Mouse (Mus musculus) MEL (cell line): Measurements from ENCODE around the gene Pcnx3. TPM values are rescaled to one million over a fixed set of nuclear protein-coding genes. Genes with fewer than 3 reads are reported as not detected.
A peak's percentile ranks its signal among the peaks of the same experiment; 100 is the strongest.

Experiments
- DNase-seq: peaks from one replicate; pipeline ENCODE4 v3.0.0; 2011; ENCODE audit warnings: low read depth, low spot score
- H3K27ac ChIP-seq: 2 replicates; pipeline ENCODE4 v1.5.1; 2012; ENCODE audit warnings: low read depth, mild to moderate bottlenecking, control low read depth, low read length, moderate library complexity; ENCODE audit not compliant: control insufficient read depth
- H3K27me3 ChIP-seq, 2 experiments: fragments of 150-350 bp in 1 of 2; sonication (generic) in 1 of 2; 2 replicates each; pipeline ENCODE4 v1.6.1; 2012; ENCODE audit warnings: low read length in 2 of 2, mild to moderate bottlenecking in 2 of 2, improper control_type of control experiment in 1 of 2, moderate library complexity in 1 of 2; ENCODE audit not compliant: insufficient read depth in 2 of 2, control insufficient read depth in 1 of 2
- H3K36me3 ChIP-seq, 2 experiments: 2 replicates each; pipeline ENCODE4 v1.6.1; 2012 to 2014; ENCODE audit warnings: low read length in 2 of 2, improper control_type of control experiment in 1 of 2, inconsistent platforms in 1 of 2, mild to moderate bottlenecking in 1 of 2; ENCODE audit not compliant: insufficient read depth in 2 of 2, control insufficient read depth in 1 of 2
- H3K4me1 ChIP-seq, 2 experiments: fragments of 150-350 bp in 1 of 2; sonication (generic) in 1 of 2; 2 replicates each; pipeline ENCODE4 v1.6.1; 2012; ENCODE audit warnings: low read length in 2 of 2, improper control_type of control experiment in 1 of 2, mild to moderate bottlenecking in 1 of 2; ENCODE audit not compliant: insufficient read depth in 2 of 2, control insufficient read depth in 1 of 2
- H3K4me3 ChIP-seq, 2 experiments: fragments of 150-350 bp in 1 of 2; sonication (generic) in 1 of 2; 2 replicates each; pipeline ENCODE4 v1.5.1; 2012; ENCODE audit warnings: low read depth in 2 of 2, low read length in 2 of 2, mild to moderate bottlenecking in 2 of 2, moderate library complexity in 2 of 2, control low read depth in 1 of 2, improper control_type of control experiment in 1 of 2; ENCODE audit not compliant: control insufficient read depth in 1 of 2, insufficient read depth in 1 of 2
- H3K79me2 ChIP-seq: 2 replicates; pipeline ENCODE4 v1.6.1; 2012; ENCODE audit warnings: mild to moderate bottlenecking, low read length, moderate library complexity; ENCODE audit not compliant: control insufficient read depth, poor library complexity, insufficient read depth
- H3K9ac ChIP-seq: 2 replicates; pipeline ENCODE4 v1.6.1; 2012; ENCODE audit warnings: low read depth, mild to moderate bottlenecking, control low read depth, low read length, moderate library complexity; ENCODE audit not compliant: control insufficient read depth, poor library complexity, severe bottlenecking
- H3K9me3 ChIP-seq: fragments of 150-350 bp; sonication (generic); replicated peaks from 2 replicates; pipeline ENCODE4 v1.6.1; 2012; ENCODE audit warnings: mild to moderate bottlenecking, low read length, improper control_type of control experiment, moderate library complexity; ENCODE audit not compliant: insufficient read depth
- CHD2 ChIP-seq: IDR thresholded peaks from 2 replicates; pipeline ENCODE4 v1.6.1; 2011; ENCODE audit warnings: low read length, improper control_type of control experiment
- CTCF ChIP-seq, 3 experiments: IDR thresholded peaks in 2 of 3; conservative IDR thresholded peaks in 1 of 3; 2 replicates each; pipeline ENCODE4 v1.5.1; 2011 to 2012; ENCODE audit warnings: low read length in 3 of 3, low read depth in 2 of 3, mild to moderate bottlenecking in 2 of 3, improper control_type of control experiment in 1 of 3, inconsistent platforms in 1 of 3, mixed read lengths in 1 of 3, moderate library complexity in 1 of 3; ENCODE audit not compliant: control insufficient read depth in 1 of 3, insufficient read depth in 1 of 3, poor library complexity in 1 of 3, severe bottlenecking in 1 of 3
- EP300 ChIP-seq, 2 experiments: IDR thresholded peaks; 2 replicates each; pipeline ENCODE4 v1.6.1; 2011; ENCODE audit warnings: improper control_type of control experiment in 2 of 2, low read length in 2 of 2, low read depth in 1 of 2, mild to moderate bottlenecking in 1 of 2
- ETS1 ChIP-seq: IDR thresholded peaks from 2 replicates; pipeline ENCODE4 v1.6.1; 2012; ENCODE audit warnings: low read depth, mild to moderate bottlenecking, inconsistent platforms, low read length, improper control_type of control experiment, moderate library complexity
- GABPA ChIP-seq: IDR thresholded peaks from 2 replicates; pipeline ENCODE4 v1.6.1; 2012; ENCODE audit warnings: low read depth, mild to moderate bottlenecking, inconsistent platforms, low read length, improper control_type of control experiment, moderate library complexity
- HCFC1 ChIP-seq: IDR thresholded peaks from 2 replicates; pipeline ENCODE4 v1.6.1; 2012; ENCODE audit warnings: low read depth, mild to moderate bottlenecking, inconsistent platforms, low read length, improper control_type of control experiment, moderate library complexity
- JUND ChIP-seq: IDR thresholded peaks from 2 replicates; pipeline ENCODE4 v1.6.1; 2011; ENCODE audit warnings: low read depth, mild to moderate bottlenecking, improper control_type of control experiment, low read length
- MAFK ChIP-seq: IDR thresholded peaks from 2 replicates; pipeline ENCODE4 v1.6.1; 2011; ENCODE audit warnings: low read depth, mild to moderate bottlenecking, low read length, improper control_type of control experiment, borderline replicate concordance
- MAZ ChIP-seq: IDR thresholded peaks from 2 replicates; pipeline ENCODE4 v1.6.1; 2012; ENCODE audit warnings: low read depth, mild to moderate bottlenecking, inconsistent platforms, low read length, improper control_type of control experiment
- MXI1 ChIP-seq: IDR thresholded peaks from 2 replicates; pipeline ENCODE4 v1.6.1; 2011; ENCODE audit warnings: mild to moderate bottlenecking, low read depth, low read length, improper control_type of control experiment
- MYB ChIP-seq: IDR thresholded peaks from 2 replicates; pipeline ENCODE4 v1.6.1; 2011; ENCODE audit warnings: mild to moderate bottlenecking, low read depth, low read length, improper control_type of control experiment
- NELFE ChIP-seq: IDR thresholded peaks from 2 replicates; pipeline ENCODE4 v1.6.1; 2011; ENCODE audit warnings: low read depth, low read length, improper control_type of control experiment
- POLR2AphosphoS2 ChIP-seq: IDR thresholded peaks from 2 replicates; pipeline ENCODE4 v1.6.1; 2011; ENCODE audit warnings: low read length, improper control_type of control experiment
- RAD21 ChIP-seq: IDR thresholded peaks from 2 replicates; pipeline ENCODE4 v1.6.1; 2011; ENCODE audit warnings: mild to moderate bottlenecking, low read depth, low read length, improper control_type of control experiment
- RCOR1 ChIP-seq: IDR thresholded peaks from 2 replicates; pipeline ENCODE4 v1.6.1; 2012; ENCODE audit warnings: low read depth, mild to moderate bottlenecking, inconsistent platforms, low read length, improper control_type of control experiment
- SIN3A ChIP-seq: IDR thresholded peaks from 2 replicates; pipeline ENCODE4 v1.6.1; 2012; ENCODE audit warnings: low read length, improper control_type of control experiment, inconsistent platforms
- UBTF ChIP-seq: IDR thresholded peaks from 2 replicates; pipeline ENCODE4 v1.6.1; 2012; ENCODE audit warnings: low read depth, mild to moderate bottlenecking, inconsistent platforms, low read length, improper control_type of control experiment, moderate library complexity, borderline replicate concordance; ENCODE audit not compliant: insufficient read depth
- USF2 ChIP-seq, 2 experiments: IDR thresholded peaks; 2 replicates each; pipeline ENCODE4 v1.6.1; 2011 to 2012; ENCODE audit warnings: improper control_type of control experiment in 2 of 2, low read length in 2 of 2, borderline replicate concordance in 1 of 2, inconsistent platforms in 1 of 2, low read depth in 1 of 2, mild to moderate bottlenecking in 1 of 2; ENCODE audit not compliant: insufficient read depth in 1 of 2
- ZC3H11A ChIP-seq: IDR thresholded peaks from 2 replicates; pipeline ENCODE4 v1.6.1; 2012; ENCODE audit warnings: low read depth, mild to moderate bottlenecking, inconsistent platforms, low read length, improper control_type of control experiment
- ZKSCAN1 ChIP-seq: IDR thresholded peaks from 2 replicates; pipeline ENCODE4 v1.6.1; 2012; ENCODE audit warnings: low read depth, mild to moderate bottlenecking, inconsistent platforms, low read length, improper control_type of control experiment, moderate library complexity
- ZMIZ1 ChIP-seq: IDR thresholded peaks from 2 replicates; pipeline ENCODE4 v1.6.1; 2012; ENCODE audit warnings: low read depth, mild to moderate bottlenecking, inconsistent platforms, low read length, improper control_type of control experiment, moderate library complexity
- ZNF384 ChIP-seq: IDR thresholded peaks from 2 replicates; pipeline ENCODE4 v1.6.1; 2012; ENCODE audit warnings: low read depth, mild to moderate bottlenecking, inconsistent platforms, low read length, improper control_type of control experiment
- polyA plus RNA-seq, 2 experiments: library from polyadenylated mRNA; stranded (reverse) in 1 of 2; unstranded in 1 of 2; fragments of >175 nt in 1 of 2; fragments of >200 nt in 1 of 2; gene quantifications; 2 replicates each; pipeline versions ENCODE4 v1.2.1 to v1.2.4; 2012; ENCODE audit warnings: low replicate concordance in 2 of 2, low read depth in 1 of 2; ENCODE audit not compliant: insufficient read length in 2 of 2, insufficient read depth in 1 of 2, missing spikeins in 1 of 2
- total RNA-seq: library from RNA; depleted of rRNA; stranded (reverse); fragments of 300-350 nt; gene quantifications from 2 replicates; pipeline ENCODE4 v1.2.3, GENCODE M21; 2012

Gene Pcnx3
- total and polyA plus RNA-seq, 3 experiments, result 25.3 to 76.4 TPM; not detected in 1

DNA sequence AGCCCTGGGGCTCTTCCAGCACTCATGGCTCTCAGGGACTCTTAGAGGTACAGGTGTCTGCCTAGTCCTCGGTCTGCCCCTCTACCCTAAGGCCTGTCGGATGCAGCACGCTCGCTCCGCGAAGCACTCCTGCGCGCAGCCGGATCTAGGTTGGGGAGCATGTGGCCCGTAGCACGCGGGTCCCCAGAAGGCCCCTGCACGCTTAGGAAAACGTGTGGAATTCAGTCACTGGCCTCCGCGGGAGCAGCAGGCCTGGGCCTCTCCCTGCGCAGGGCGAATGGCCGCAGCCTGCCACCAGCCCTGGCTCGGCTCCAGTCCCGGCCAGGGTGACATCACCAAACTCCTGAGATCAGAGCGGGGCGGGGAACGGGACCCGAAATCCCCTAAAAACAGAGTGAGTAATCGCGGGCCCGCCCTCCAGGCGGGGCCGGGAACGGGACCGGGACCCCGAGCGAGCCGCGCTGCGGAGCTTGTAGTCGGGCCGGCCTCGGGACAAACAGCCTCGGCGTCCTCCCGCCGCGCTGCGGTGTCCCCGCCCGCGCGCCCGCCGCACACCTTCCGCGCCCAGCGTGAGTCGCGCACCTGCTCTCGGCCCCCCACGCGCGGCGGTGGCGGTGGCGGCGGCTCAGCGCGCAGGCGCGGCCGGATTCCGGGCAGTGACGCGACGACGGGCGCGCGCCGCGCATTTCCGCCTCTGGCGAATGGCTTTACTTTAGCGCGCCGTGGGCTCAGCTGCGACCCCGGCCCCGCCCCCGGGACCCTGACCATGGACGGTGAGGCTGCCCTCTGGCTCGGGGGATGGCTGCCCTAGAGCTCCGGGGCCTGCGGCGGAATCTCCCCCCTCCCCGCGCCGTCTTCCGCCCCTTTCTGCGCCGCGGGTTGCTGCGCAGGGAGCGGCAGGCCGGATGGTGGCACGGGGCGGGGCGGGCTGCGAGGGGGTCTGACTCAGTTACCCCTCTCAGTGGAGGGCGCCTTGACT, 51.4 kb downstream of the Pcnx3 start, which contains the start of gene Rela (continued):
- TF ChIP-seq UBTF (no peak), ZKSCAN1 (no peak), EP300 (IDR thresholded peaks at IDR 0.05; ENCODE audit: low read depth in 1 of 2, low read length in 2 of 2) (no peak), CTCF (IDR thresholded peaks at IDR 0.05 in 2 of 3, conservative IDR thresholded peaks at IDR 0.05 in 1 of 3; ENCODE audit: control insufficient read depth in 1 of 3, insufficient read depth in 1 of 3, low read depth in 2 of 3, low read length in 3 of 3, poor library complexity in 1 of 3, severe bottlenecking in 1 of 3) (no peak)
- TF ChIP-seq, all 39 proteins: peak for 14

- peaks cover 0 to 18% of the 10 kb centered on the region in 2 experiments; a peak in 3 of 4 replicates for H3K4me1 ChIP-seq
- TF ChIP-seq MAFK (no peak), ZKSCAN1 (no peak), POLR2AphosphoS2 (no peak; the same call in 1 of the 2 replicates), RCOR1 (peak; percentile 62; the same call in 1 of the 2 replicates), SIN3A (peak; percentile 68), NELFE (no peak), CHD2 (no peak), UBTF (no peak), ZNF384 (peak; percentile 72), MAZ (no peak), ZMIZ1 (no peak), MXI1 (no peak), USF2 (IDR thresholded peaks at IDR 0.05; ENCODE audit: borderline replicate concordance in 1 of 2, insufficient read depth in 1 of 2, low read depth in 1 of 2, low read length in 2 of 2) (no peak), MYB (peak; percentile 59), HCFC1 (peak; percentile 51; the same call in 1 of the 2 replicates), ETS1 (peak; percentile 62; the same call in 1 of the 2 replicates), RAD21 (no peak), ZC3H11A (no peak), GABPA (no peak), EP300 (IDR thresholded peaks at IDR 0.05; ENCODE audit: low read depth in 1 of 2, low read length in 2 of 2) (peak in 1 of 2 experiments; percentile 53; a peak in 2 of 4 replicates), JUND (no peak)
- H3K36me3 ChIP-seq, result peaks cover 2 to 12% of the 10 kb centered on the region in 2 experiments
- no peaks in the 10 kb centered on the region for H3K27me3 ChIP-seq
- H3K4me3 ChIP-seq, result peak overlapping the region; percentile 79 to 94
- peak; percentile 78 for DNase-seq
- no peaks in the 10 kb centered on the region for H3K9me3 ChIP-seq
- H3K9ac ChIP-seq, result peak overlapping the region; percentile 97
- H3K79me2 ChIP-seq, result peaks cover 16% of the 10 kb centered on the region
- peak overlapping the region; percentile 60 for H3K27ac ChIP-seq
Measured at GRCm38 (mm10) chr19:5636571-5637041, 52.1 kb downstream of the Pcnx3 start.
